Mouse (Mus musculus) cerebellum, postnatal 14 days (tissue): ENCODE measurements around the gene Gpr176.
"Not testable (repeated sequence)": the region's sequence is repeated elsewhere in the genome, so short reads cannot be mapped to it uniquely, and the experiment has no call there.

Experiments
- DNase-seq, 2 experiments: peaks; one replicate each; pipeline ENCODE4 v3.0.0; 2021; ENCODE audit warnings: mixed read lengths in 2 of 2

Gpr176 gene

DNA sequence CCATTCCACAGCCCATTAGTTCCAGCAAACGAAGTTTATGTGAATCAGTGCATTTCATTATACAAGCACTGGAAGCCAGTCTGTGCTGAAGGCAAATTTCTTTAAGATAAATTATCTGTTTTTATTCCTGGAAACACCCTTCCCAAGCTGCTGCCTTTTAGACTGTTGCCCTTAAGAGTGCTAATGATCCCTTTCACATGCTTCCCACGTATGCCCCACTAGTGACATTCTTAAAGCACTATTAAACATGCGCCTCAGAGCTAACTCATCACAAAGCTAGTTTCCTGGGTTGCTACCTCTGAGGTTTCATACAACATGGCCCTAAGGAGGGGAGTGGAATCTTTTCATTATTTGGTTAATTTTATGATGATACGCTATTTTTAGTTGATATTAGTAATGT lies 74.6 kb downstream of the Gpr176 start:
- DNase-seq: no peak

DNA sequence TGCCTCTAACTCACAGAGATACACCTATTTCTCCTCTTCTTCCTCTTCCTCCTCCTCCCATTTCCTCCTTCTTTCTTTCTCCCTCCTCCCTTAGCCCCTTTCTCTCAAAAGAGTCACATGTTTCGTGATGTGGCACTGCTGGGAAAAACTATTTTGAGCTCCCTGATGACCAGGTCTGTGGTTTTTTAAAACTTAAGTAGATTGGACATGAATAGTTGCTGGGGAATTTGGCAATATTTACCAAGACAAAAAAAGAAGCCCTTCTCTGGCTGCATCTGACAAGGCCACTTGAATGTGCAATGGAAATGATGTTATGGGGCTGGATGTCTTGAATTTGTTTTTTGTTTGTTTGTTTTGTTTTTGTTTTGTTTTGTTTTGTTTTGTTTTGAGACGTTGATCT lies 75.3 kb downstream of the Gpr176 start:
- DNase-seq: no peak

DNA sequence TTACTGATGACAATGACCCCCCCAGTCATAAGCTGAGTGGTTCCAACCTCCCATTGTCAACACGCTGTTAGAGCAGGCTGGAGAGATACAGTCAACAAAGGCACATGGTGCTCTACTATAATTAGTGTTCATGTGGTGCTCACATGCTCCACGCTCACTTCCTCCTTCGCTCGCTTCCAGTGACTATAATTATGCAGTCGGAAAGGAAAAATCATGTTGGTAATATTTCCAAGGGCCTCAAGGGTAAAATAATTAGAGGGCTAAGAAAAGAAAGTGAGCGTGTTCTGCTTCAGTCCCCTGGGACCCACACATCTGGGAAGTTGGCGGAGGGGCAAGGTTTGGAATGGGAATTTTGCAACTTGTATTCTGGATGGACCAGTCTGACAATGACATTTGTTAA lies 77.7 kb downstream of the Gpr176 start:
- DNase-seq: no peak

DNA sequence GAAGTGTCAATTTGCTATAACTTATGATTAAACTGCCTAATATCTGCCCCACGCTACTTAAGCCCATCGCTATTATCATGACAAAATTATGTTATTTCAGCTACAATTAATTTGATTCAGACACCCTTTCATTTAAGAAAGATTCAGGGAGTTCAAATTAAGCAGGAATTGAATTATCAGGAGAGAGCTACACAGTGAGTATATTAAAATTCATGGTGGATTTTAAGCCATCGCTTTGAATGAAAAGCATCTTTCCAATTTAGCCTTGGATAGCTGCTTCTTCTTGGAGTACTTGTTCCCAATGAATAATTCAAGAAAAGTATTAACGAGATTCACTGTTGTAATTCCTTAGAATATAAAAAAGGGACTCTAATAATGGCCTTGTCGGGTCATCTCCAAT lies 79.6 kb downstream of the Gpr176 start:
- DNase-seq: no peak

DNA sequence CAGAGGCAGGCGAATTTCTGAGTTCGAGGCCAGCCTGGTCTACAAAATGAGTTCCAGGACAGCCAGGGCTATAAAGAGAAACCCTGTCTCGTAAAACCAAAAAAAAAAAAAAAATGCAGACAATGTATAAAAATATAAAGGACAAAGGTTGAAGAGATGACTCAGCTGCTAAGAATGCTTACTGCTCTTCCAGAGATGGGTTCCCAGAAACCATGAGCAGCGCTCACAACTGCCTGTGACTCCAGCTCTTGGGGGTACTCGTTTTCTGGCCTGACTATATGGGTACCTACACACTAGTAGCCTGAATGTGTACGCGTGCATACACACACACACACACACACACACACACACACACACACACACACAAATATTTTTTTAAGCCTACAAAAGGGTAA lies 84.2 kb downstream of the Gpr176 start:
- DNase-seq: not testable (repeated sequence)

DNA sequence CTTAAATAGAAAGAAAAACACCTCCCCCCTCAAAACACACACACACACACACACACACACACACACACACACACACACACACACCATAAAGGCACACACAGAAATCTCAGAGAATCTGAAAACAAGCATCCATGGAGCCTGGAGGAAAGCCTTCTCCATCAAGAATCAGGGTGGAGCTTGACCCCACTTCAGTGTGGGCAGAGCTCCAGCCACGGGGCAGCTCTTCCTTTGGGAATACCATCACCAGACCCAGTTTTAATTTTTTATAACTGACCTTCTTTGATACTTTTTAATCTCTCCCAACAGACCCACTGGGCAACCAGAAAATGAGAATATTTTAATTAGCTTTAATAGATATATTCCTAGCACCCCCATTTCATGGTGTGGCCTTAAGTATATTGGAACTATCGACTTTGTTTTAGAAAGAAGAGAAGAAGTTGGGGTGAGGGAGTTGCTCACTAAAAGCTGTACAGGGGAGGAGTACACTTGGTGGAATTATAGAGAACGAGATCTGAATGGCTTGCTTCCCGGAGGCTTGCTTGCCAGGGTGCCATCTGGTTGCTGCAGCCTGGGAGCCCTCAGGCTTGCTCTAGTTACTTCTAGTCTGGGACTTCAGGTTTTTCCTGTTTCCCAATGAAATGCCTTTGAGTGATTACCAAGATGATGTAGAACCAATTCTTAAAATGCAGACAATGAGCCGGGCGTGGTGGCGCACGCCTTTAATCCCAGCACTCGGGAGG lies 84.7 kb downstream of the Gpr176 start:
- DNase-seq: no peak

DNA sequence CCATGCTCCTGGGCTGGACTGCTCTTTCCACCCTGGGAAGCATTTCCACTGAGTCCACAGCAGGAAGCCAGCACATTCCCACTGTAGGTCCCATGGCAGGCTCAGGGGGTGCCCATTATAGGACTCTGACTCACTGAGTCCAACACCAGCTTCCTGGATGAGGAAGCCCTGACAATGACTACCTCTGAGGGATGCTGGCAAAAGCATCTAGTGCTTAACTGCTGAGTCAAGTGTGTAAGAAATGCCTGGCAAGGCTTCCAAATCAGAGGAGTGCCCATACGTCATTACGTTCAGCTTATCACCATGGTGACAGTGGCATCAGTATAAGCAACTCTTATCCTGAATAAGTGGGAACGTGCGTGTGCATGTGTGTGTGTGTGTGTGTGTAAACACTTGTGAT lies 85.5 kb downstream of the Gpr176 start:
- DNase-seq: no peak

DNA sequence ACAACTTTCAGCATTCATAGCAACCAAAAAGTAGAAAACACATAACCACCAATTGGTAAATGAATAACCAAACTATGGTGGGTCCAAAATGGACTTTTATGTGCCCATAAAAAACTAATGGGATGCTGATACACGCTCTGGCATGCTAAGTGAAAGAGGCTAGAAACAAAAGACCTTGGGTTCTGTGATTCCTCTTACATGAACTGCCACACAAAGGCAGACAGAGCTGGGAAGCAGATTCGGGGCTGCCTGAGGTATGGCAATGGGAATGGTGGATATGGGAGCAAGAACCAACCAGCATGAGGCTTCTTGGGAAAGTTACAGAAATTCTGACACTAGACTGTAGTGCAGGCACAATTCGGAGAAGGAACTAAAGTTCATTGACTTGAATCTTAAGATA lies 90.8 kb downstream of the Gpr176 start:
- DNase-seq: no peak

DNA sequence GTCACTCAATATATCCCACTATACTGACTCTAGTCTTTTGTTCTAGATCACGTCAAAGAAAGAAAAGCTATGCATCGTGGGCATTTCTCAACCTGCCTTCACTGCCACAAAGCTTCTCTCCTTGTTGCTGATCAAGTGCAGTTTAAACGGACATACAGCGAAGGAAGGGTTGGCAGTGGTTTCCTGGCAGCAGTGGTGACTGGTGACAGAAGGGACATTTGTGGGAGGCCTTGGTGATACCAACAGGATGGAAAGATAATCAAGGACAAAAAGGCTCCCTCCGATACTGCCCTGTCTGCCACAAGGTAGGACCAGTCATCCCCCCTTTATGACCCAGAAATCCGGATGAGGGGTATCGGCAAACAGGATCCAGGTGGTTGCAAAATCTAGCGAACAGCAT lies 95.0 kb downstream of the Gpr176 start:
- DNase-seq: peak; percentile 76 to 82

DNA sequence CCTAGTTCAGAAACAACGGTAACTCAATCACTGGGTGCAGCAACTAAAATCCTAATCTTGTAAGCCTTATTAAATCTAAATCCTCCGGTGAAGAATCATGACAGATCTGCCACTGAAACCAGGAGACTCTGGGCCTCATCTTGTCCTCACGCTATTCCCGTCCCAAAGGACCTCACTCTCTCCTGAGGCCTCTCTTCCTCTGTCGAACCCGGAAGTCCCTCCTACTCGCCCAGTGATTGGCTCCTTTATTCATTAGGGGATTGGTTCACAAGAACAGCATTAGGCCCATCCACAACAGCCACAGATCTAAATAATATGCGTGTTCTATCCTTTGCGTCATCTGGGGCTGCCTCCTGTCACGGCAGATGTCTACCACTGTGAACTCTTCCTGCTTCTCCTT lies 101.6 kb downstream of the Gpr176 start:
- no peak for DNase-seq

DNA sequence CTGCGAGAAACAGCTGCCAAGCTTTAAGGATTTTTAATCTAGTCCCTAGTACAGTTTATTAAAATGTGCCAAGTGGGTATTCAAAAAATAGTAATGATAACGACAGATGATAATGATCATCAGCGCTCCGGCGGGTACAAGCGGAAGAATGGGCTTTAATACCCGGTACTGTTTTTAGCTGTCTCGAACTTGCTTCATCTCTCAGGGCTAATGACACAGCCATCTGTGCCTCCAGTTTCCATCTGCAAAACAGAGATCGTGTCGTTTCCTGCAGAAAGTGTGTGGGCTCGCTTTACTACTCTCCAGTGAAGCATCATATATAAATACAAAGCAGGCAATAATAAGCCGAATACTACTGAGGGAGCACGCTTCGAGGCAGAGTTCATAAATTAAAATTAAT lies 103.0 kb downstream of the Gpr176 start:
- no peak for DNase-seq

DNA sequence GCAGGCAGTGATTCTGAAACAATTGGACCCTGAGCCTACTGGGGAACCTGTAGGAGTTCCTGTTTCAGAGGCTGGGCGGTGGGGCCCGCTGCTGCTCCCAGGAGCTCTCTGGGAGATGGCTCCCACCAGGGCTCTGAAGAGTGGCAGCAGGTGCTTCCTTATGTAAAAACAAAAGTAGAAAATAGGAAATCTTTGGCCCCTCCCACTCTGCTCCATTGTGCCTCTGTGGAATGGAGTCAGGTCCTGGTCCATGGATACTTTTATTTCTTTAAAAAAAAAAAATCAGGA lies 109.4 kb downstream of the Gpr176 start:
- DNase-seq: no peak

DNA sequence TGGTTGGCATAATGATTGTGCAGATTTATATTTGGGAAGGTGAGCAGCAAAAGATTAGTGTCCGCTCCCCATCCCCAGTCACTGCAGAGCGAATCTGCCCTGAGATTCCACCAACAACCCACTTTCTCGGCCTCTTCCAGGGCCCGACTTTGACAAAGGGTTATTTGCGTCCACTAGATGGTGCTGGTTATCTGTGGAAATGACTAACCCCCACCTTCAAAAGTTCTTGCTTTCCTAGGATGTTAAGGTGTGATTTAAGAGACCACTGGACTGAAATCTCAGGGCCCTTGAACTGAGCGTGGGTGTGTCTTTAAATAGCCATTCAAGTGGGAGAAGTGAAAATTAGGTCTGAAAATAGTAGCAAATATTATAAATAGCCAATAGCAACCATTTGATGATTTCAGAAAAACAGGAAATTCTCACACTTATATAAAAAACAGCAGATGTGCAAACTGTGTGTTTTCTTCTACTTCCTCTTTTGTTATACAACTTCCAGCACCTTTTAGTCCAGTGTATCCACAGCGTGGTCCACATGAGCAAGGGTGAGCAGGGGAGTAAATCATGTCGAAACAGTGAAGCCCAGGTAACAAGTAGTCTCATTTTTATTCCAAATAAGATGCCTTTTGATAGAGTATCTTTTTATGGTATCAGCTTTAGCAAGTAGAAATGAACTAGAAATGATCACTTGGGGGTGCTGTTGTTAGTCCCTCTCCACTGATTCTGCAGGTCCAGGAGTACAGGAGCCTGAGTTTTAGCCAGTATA lies 109.9 kb downstream of the Gpr176 start:
- peak; percentile 77 to 84 for DNase-seq

DNA sequence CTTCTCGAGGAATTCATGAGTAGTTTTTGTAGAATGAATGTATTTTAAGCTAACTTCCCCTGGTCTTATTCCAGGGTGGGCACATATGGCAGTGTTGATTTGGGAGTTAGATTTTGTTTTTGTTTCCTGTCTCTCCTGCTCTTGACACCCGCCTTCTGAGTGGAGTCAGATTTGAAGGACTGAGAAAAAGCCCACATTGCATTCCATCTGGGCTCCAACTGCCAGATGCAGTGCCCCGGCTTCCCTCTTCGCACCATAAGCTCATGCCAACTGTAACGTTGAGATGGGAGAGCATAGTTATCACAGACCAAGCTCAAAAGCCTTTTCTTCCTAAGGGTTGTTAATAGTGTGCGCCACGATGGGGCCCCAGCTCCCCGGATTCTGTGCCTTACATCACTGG lies 110.5 kb downstream of the Gpr176 start:
- DNase-seq: no peak

DNA sequence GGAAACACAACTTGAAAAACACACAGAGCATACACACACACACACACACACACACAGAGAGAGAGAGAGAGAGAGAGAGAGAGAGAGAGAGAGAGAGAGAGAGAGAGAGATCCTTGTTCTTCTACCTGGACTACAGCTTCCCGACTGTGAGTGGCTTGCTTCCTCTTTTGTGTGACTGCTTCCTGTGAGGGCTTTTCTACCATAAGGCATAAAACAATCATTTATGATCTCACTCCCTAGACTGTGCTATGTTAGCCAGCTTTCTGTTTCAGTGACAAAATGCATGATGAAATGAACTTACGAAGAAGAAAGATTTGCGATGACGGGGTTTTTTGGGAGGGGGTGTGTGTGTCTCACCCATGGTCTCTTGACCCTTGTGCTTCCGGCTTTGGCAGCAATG lies 113.5 kb downstream of the Gpr176 start:
- no peak for DNase-seq

DNA sequence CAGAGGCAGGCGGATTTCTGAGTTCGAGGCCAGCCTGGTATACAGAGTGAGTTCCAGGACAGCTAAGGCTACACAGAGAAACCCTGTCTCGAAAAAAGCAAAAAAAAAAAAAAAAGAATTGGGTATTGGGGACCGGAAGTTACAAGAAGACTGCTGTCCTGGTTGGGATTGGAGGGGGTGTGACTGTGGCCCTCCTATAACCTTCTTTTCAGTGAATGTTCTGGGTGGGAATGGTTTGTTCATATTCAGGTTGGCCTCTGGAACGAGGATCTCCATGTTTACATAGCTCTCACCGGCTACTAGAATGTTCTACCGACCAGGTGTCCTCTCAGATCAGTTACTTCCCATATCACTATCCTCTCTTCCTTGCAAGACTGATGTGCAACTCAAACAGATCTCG lies 116.1 kb downstream of the Gpr176 start:
- no peak for DNase-seq

DNA sequence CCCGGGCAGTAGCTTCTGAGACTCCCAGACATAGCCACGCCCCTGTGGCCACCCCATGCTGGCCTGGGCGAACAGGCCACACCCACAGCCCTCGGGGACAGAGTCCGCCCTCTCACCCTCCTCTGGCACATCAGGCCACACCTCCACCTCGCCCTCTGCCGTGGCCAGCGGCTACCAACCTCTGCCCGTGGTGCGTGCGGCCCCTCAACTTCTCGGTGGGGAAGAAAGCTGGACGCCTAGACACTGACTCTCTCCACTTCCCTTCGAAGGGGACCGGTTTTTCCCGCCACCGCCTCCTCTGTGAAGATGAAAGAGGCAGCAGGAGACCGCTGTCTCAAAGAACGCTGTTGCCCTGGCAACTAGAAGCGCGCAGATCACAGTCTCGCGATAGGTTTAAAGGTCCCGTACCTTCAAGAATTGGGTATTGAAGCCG lies 116.6 kb downstream of the Gpr176 start, which contains the start of gene Fsip1:
Fsip1 (minus strand) TSS at position 346 of the 433 bp plus-strand sequence.
- peak; percentile 43 to 63 for DNase-seq

DNA sequence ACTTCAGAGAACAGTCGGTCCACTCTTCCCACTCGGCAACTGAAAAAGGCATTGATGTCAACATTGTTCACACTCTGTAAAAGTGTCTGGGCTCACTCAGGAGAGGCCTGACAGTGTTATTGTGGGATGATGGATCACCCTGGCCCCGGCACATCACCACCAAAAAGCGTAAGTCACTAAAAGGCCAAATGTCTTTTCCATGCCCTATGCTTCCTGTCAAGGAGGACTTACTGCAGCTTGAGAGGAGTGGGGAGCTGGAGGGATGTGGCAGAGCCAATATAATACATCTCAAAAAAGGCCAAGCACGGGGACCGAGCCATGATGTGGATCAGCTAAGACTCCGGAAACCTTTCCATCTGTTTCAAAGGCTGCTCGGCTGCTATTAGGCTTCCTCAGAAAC lies 118.7 kb downstream of the Gpr176 start:
- no peak for DNase-seq

DNA sequence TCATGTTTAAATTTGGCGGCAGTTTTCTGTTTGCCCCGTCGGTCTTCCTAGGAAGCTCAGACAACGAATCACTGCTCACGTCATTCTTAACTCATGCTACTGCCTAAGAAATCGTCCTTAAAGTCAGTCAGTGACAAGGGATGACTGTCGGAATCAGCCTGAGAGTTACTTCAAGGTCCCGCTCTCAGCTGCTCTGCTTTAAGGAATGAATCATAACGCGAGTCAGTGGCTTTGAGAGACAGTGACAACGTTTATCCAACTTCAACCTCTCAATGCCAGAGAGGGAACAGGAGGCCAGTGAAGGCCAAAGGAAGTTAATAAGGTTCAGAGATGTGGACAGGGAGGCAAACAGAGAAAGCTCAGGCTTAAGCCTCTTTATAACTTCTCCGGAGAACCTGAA lies 124.3 kb downstream of the Gpr176 start:
- DNase-seq: no peak

DNA sequence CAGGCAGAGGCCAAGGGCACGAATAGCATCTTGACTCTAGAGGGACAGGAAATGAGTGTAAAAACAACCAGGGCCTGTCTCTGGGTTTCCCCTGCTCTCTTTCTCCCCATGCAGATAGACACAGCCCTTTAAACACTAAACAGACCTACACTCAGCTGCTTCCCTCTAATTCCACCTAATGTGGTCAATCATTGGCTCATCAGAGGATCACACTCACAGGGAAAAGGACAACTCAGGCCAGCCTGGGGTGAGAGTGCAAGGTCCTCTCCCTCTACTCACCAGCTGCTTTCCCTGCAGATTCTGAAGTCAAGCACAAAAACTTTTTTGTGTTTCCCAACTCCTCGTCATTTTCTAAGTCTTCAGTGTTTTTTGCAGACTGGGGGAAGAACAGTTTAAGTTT lies 125.2 kb downstream of the Gpr176 start:
- DNase-seq: no peak

DNA sequence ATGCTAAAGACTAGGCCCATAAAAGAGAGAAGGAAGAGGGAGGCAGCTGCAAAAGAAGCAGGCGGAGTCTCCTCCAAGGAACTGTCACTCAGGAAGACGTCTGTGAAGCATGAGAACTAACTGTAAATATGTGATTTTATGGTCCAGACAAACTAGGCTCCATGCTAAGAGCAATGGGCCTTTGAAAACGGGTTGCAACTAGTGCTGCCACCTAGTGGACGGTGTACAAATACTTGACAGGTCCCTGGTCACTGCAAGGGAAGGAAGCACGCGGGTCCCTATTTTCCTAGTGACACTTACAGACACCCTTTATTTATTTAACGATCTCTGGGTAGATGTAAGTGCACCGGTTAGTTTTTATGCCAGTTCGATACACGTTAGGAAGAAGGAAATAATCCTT lies 127.3 kb downstream of the Gpr176 start:
- peak; percentile 87 to 91 for DNase-seq

DNA sequence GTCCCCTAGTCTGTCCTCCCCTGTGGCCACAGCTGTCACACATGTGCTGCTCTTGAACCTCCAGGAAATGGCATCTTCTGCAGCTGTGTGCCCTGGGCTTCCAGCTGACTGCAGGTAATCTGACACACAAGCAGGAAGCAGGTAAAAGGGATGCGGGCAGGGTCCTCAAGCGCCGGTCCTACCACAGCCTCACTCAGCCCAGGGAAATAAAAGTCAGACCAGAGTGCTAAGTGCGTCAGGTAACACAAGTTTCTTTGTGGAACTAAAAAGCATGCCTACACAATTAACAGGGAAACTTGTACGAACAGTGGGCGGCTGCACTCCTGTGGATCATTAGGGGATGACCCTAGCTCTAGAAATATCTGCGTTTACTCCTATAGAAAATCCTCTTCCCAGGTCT lies 137.0 kb downstream of the Gpr176 start:
- no peak for DNase-seq

DNA sequence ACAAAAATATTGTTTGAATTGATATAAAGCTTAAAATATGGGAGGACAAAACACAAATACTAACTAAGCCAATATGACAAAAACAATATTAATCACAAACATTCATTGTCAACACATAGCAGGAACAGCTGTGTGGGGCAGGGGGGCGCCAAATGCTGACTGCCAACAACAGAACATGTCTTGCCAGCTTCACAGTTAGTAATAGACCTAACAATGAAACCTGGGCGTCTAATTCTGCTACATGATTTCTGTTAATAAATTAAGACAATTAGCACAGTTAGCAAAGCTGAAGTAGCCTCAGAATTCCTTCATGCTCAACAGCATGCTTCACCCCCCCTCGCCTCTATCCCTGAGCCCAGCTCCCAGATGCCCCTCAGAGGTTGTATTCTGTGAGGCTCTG lies 137.6 kb downstream of the Gpr176 start:
- DNase-seq: peak; percentile 12 to 38

DNA sequence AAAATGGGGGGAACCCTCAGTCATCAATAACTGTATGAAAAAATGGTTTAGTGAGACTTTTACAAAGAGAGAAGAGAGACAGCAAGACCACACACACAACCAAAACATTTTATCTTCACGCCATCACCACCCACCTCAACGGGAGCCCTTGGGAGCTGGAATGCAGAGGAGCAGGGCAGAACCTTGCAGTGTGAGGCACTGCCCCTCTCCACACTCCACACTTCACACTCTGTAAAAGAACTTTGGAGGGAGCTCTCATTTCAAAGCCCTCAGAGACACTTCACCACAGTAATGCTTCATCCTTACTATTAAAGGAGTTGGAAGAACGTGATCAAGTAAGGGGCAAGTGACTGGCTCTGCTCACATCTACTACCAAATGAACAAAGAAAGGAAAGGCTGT lies 142.7 kb downstream of the Gpr176 start:
- DNase-seq: no peak
